Mouse (Mus musculus) forebrain, embryonic 14.5 days (tissue): Measurements from ENCODE around the gene Gatc. TPM values are rescaled to one million over a fixed set of nuclear protein-coding genes. Genes with fewer than 3 reads are reported as not detected.

Source experiments
- ATAC-seq: fragments of 200-750 bp; cut with Nextera tagmentation; 2 replicates; pipeline ENCODE4 v1.8.0; 2017; ENCODE audit warnings: mild to moderate bottlenecking, moderate library complexity
- DNase-seq: peaks from one replicate; pipeline ENCODE4 v3.0.0-alpha.2; 2015; ENCODE audit warnings: low spot score
- H3K27ac ChIP-seq: fragments of 300-500 bp; sonication (generic); 2 replicates; pipeline ENCODE4 v1.5.1; 2014; ENCODE audit warnings: low read depth, mild to moderate bottlenecking, control low read depth, low read length, moderate library complexity
- H3K27me3 ChIP-seq: fragments of 300-500 bp; sonication (generic); replicated peaks from 2 replicates; pipeline ENCODE4 v1.6.1; 2014; ENCODE audit warnings: low read length, control low read depth, mixed read lengths; ENCODE audit not compliant: control insufficient read depth, insufficient read depth
- H3K36me3 ChIP-seq: fragments of 300-500 bp; sonication (generic); 2 replicates; pipeline ENCODE4 v1.6.1; 2014; ENCODE audit warnings: low read length, control low read depth; ENCODE audit not compliant: control insufficient read depth, insufficient read depth
- H3K4me1 ChIP-seq: fragments of 300-500 bp; sonication (generic); 2 replicates; pipeline ENCODE4 v1.6.1; 2014; ENCODE audit warnings: antibody characterized with exemption, low read length, control low read depth; ENCODE audit not compliant: control insufficient read depth, insufficient read depth
- H3K4me2 ChIP-seq: fragments of 300-500 bp; sonication (generic); 2 replicates; pipeline ENCODE4 v1.6.1; 2014; ENCODE audit warnings: mild to moderate bottlenecking, control low read depth, low read length
- H3K4me3 ChIP-seq: fragments of 300-500 bp; sonication (generic); 2 replicates; pipeline ENCODE4 v1.5.1; 2014; ENCODE audit warnings: low read depth, low read length, control low read depth
- H3K9ac ChIP-seq: fragments of 300-500 bp; sonication (generic); 2 replicates; pipeline ENCODE4 v1.6.1; 2014; ENCODE audit warnings: mild to moderate bottlenecking, low read length, control low read depth, moderate library complexity
- H3K9me3 ChIP-seq: fragments of 300-500 bp; sonication (generic); replicated peaks from 2 replicates; pipeline ENCODE4 v1.6.1; 2016; ENCODE audit warnings: low read length, control low read depth, mixed read lengths; ENCODE audit not compliant: control insufficient read depth
- WGBS: fragments of 180-500 bp; shearing (Covaris S2); extraction: QIAGEN DNeasy Blood & Tissue Kit; methylation state at CpG from one replicate; pipeline ENCODE4 v1.1.7; 2014; 5-methylcytosine and 5-hydroxymethylcytosine counted together
- polyA plus RNA-seq: library from polyadenylated mRNA; unstranded; fragments of >200 nt; fragmentation: Nextera tagmentation; extraction: Ambion mirVana; gene quantifications from 2 replicates; pipeline ENCODE4 v1.2.1, GENCODE M21; 2014

Gene Gatc
- polyA plus RNA-seq, 1 experiment from 2014 or later = 30.1 TPM

DNA sequence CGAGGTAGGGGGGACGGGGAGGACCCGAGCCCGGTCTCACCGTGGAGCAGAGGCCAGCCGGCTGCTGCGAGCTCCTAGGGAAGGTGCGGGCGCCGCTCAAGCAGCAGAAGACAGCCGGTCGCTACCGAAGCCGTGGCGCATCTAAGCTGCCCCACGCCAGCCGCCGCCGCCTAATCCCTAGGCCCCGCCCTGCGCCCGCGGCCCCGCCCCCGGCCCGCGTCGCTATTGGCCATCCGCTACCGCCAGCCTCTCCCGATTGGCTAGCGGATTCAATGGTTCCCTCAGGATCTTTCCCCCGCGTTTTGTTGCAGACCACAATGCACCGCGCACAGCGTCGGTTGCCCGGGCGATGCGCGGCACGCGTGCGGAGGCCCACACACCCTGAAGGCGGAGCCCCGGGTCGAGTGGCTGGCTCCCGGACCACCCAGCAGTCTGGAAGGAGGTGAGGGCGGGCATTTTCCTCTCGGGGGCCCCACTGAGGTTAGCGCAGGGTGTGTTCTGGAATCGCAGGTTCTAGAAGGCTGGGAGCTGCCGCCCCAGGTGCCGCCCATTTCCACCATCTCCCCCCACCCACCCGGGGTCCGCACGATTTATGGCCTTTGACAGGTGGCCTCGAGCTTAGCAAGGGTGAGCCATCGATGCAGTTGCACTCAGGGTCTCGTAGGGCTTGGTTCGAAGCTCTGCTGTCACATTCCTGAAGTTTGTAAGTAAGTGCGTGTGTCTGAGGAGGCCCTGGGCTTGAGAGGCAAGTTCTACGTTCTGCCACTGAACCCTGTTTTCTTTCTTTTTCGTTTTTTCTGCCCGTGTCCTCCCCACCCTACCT, 40.0 kb downstream of the Gatc start, which contains the start of gene Dynll1:
TSS of gene Dynll1 (minus strand) at position 208 of the 823 bp plus-strand sequence.
- peak; percentile 98 for ATAC-seq
- peak within 1 kb of the TSS; percentile 87 for H3K4me3 ChIP-seq
- H3K9me3 ChIP-seq = no peaks in the 10 kb centered on the region
- H3K4me2 ChIP-seq = peak within 1 kb of the TSS; percentile 89
- DNase-seq = peak; percentile 99
- no peaks in the 10 kb centered on the region for H3K27me3 ChIP-seq
- under 1% methylated on average over 64 of the region's 66 CpGs for WGBS
- peaks cover 31% of the 10 kb centered on the region for H3K36me3 ChIP-seq
- H3K4me1 ChIP-seq = peaks cover 18% of the 10 kb centered on the region
- H3K27ac ChIP-seq = peak within 1 kb of the TSS; percentile 94
- peak within 1 kb of the TSS; percentile 89 for H3K9ac ChIP-seq

- peaks cover 39% of the 10 kb centered on the region for H3K36me3 ChIP-seq
- peak overlapping the region; percentile 94 for H3K27ac ChIP-seq
- H3K9ac ChIP-seq = peak overlapping the region; percentile 89
- ATAC-seq = peak; percentile 15
- peak overlapping the region; percentile 59 for H3K4me2 ChIP-seq
- peaks cover 18% of the 10 kb centered on the region for H3K4me1 ChIP-seq
- H3K27me3 ChIP-seq = no peaks in the 10 kb centered on the region
- H3K9me3 ChIP-seq = no peaks in the 10 kb centered on the region
- H3K4me3 ChIP-seq = peak overlapping the region; percentile 87
- DNase-seq = peak; percentile 93
- under 1% methylated on average over 46 of the region's 46 CpGs for WGBS
These were observed 40.8 kb downstream of the Gatc start for GRCm38 (mm10) chr5:115300035-115300744.

GRCm38 (mm10) chr5:115296347-115296746, 44.6 kb downstream of the Gatc start:
- peaks cover 14% of the 10 kb centered on the region for H3K4me1 ChIP-seq
- no peaks in the 10 kb centered on the region for H3K27me3 ChIP-seq
- H3K9ac ChIP-seq = no peak overlapping the region
- peaks cover 60% of the 10 kb centered on the region for H3K36me3 ChIP-seq
- no peak overlapping the region for H3K4me3 ChIP-seq
- 87% methylated on average over 10 of the region's 10 CpGs for WGBS
- H3K27ac ChIP-seq = no peak overlapping the region
- no peak overlapping the region for H3K4me2 ChIP-seq
- H3K9me3 ChIP-seq = no peaks in the 10 kb centered on the region
- DNase-seq = no peak
- no peak for ATAC-seq

DNA sequence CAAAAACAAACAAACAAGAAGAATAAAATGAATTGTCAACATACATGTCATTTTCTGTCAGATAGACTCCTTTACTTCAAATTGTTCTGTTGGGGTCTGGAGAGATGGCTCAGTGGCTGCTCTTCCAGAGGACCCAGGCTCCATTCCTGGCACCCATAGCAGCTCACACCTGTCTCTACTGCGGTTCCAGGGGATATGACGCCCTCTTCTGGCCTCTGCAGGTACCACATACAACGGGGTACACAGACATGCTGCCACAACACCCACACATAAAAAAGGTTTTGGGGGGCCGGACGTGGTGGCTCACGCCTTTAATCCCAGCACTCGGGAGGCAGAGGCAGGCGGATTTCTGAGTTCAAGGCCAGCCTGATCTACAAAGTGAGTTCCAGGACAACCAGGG, 46.8 kb downstream of the Gatc start:
- Histone ChIP-seq H3K4me3 (no peak overlapping the region), H3K4me2 (no peak overlapping the region), H3K9me3 (no peaks in the 10 kb centered on the region), H3K27ac (no peak overlapping the region), H3K9ac (no peak overlapping the region), H3K36me3 (peaks cover 80% of the 10 kb centered on the region), H3K27me3 (no peaks in the 10 kb centered on the region), H3K4me1 (peaks cover 7% of the 10 kb centered on the region)
- ATAC-seq (no peak), DNase-seq (no peak)
- WGBS = 91% methylated on average over 8 of the region's 8 CpGs

GRCm38 (mm10) chr5:115284735-115285134, 56.2 kb downstream of the Gatc start:
- DNase-seq = no peak
- H3K4me2 ChIP-seq = no peak overlapping the region
- no peak overlapping the region for H3K4me3 ChIP-seq
- no peak for ATAC-seq
- H3K9ac ChIP-seq = no peak overlapping the region
- no peaks in the 10 kb centered on the region for H3K9me3 ChIP-seq
- 93% methylated on average over 3 of the region's 3 CpGs for WGBS
- H3K36me3 ChIP-seq = peaks cover 50% of the 10 kb centered on the region
- no peak overlapping the region for H3K27ac ChIP-seq
- no peaks in the 10 kb centered on the region for H3K27me3 ChIP-seq
- peaks cover 4% of the 10 kb centered on the region; the same call in 1 of the 2 replicates for H3K4me1 ChIP-seq

Other genes with a start within 250 kb of the Gatc start
- gene Gm10401, start 242.9 kb downstream of the Gatc start, polyA plus RNA-seq = 39.4 and 50.4 TPM in 2 replicates
- gene Acads, start 221.8 kb downstream of the Gatc start, polyA plus RNA-seq = 17.7 and 18.8 TPM in 2 replicates
- 35.4 and 37.8 TPM in 2 replicates for gene Unc119b, start 206.2 kb downstream of the Gatc start, polyA plus RNA-seq
- gene Mlec, start 183.0 kb downstream of the Gatc start, polyA plus RNA-seq = 11.4 and 12.5 TPM in 2 replicates
- 7.1 and 10.1 TPM in 2 replicates for gene Cabp1, start 146.8 kb downstream of the Gatc start, polyA plus RNA-seq
- gene Pop5, start 105.3 kb downstream of the Gatc start, polyA plus RNA-seq = 101 and 105 TPM in 2 replicates
- gene Rnf10, start 68.3 kb downstream of the Gatc start, polyA plus RNA-seq = 64.3 and 75.2 TPM in 2 replicates
- 55.1 and 60.9 TPM in 2 replicates for gene Coq5, start 61.5 kb downstream of the Gatc start, polyA plus RNA-seq
- gene Dynll1, start 40.2 kb downstream of the Gatc start, polyA plus RNA-seq = 1,615 and 1,740 TPM in 2 replicates
- 165 and 169 TPM in 2 replicates for gene Srsf9, start 14.0 kb downstream of the Gatc start, polyA plus RNA-seq
- 56.4 and 57.6 TPM in 2 replicates for gene Triap1, start within 50 bp of the Gatc start, polyA plus RNA-seq
- gene Cox6a1, start 7.8 kb upstream of the Gatc start, polyA plus RNA-seq = 1,083 and 1,200 TPM in 2 replicates
- 63.3 and 69.4 TPM in 2 replicates for gene Msi1, start 88.4 kb upstream of the Gatc start, polyA plus RNA-seq
- gene Pla2g1b, start 125.1 kb upstream of the Gatc start, polyA plus RNA-seq = not detected in 2 replicates
- 19.5 and 24.3 TPM in 2 replicates for gene Sirt4, start 143.5 kb upstream of the Gatc start, polyA plus RNA-seq
- gene Pxn, start 165.5 kb upstream of the Gatc start, polyA plus RNA-seq = 7.5 and 9.8 TPM in 2 replicates
- gene Rplp0, start 218.3 kb upstream of the Gatc start, polyA plus RNA-seq = 1,112 and 1,434 TPM in 2 replicates
- gene Gcn1l1, start 224.1 kb upstream of the Gatc start, polyA plus RNA-seq = 29.2 and 41.2 TPM in 2 replicates